Mouse (Mus musculus) gastrocnemius, adult 2 months (tissue): ENCODE data around the gene Mplkip. TPM values are rescaled to one million over a fixed set of nuclear protein-coding genes. Genes with fewer than 3 reads are reported as not detected.

Experiments used
- DNase-seq: peaks from one replicate; pipeline ENCODE4 v3.0.0; 2022
- H3K27ac ChIP-seq: fragments of 200-600 bp; 2 replicates; pipeline ENCODE4 v1.8.1; 2022; ENCODE audit warnings: mild to moderate bottlenecking
- H3K4me3 ChIP-seq: fragments of 200-600 bp; 2 replicates; pipeline ENCODE4 v1.8.1; 2022; ENCODE audit warnings: mild to moderate bottlenecking, moderate library complexity
- CTCF ChIP-seq: fragments of 200-600 bp; IDR thresholded peaks from 2 replicates; pipeline ENCODE4 v1.8.1; 2022; ENCODE audit warnings: antibody characterized with exemption, mild to moderate bottlenecking, moderate library complexity
- intact Hi-C: fragments of 180-260 bp; cut with DNase I; formaldehyde crosslinking; loops from one replicate; pipeline ENCODE4 v1.15.1; 2025
- long read RNA-seq, 2 experiments: library from polyadenylated mRNA; stranded (forward); transcript quantifications; one replicate each; pipeline ENCODE4 v2.0.0; 2021
- total RNA-seq, 2 experiments: library from RNA; stranded (reverse); gene quantifications; 2 replicates each; pipeline ENCODE4 v1.2.3; 2021

Mplkip gene
- 1 to 10 TPM; 3.8 to 6.1 TPM for total RNA-seq
- long read RNA-seq, experiment 1, full-length matches to known transcripts, result 9 of 9 reads
- long read RNA-seq, experiment 1, partial matches to known transcripts, result 0 of 9 reads
- long read RNA-seq, experiment 1, other reads (novel, unspliced or antisense), result 0 of 9 reads
- long read RNA-seq, experiment 2, full-length matches to known transcripts, result 10 of 10 reads
- long read RNA-seq, experiment 2, partial matches to known transcripts, result 0 of 10 reads
- long read RNA-seq, experiment 2, other reads (novel, unspliced or antisense), result 0 of 10 reads

DNA sequence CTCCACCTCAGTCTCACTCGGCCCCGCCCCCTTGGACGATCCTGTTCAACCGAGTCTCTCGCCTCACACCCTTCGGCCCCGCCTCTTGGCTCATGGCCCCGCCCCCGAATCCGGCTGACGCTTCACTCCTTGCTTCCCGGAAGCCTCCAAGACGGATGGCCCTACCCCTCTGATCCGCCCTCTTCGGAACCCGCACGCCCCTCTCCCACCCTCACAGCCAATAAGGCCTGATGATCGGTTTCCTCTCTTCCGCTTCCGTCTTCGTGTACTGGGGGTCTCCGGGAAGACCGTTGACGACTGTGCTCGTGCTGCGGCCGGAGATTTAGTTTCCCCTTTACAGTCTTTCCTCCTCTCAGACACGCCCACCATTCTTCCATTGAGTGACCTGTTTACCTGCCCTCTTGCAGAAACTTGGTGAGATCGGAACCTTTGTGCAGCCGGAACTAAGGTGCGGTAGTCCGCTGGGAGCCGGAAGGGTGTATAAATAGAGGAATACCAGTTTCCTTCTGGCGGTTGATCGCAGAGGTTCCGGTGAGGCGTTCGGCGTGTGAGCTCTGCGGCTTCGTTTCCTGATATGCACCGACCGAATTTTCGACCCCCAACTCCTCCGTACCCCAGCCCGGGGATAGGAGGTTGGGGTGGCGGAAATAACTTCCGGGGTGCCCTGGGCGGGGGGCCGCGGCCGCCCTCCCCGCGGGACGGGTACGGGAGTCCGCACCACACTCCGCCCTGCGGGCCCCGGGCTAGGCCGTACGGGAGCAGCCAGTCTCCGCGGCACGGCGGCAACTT lies at the start of gene Mplkip, which contains the start of gene Sugct:
Gene Mplkip (plus strand): TSS at position 282 of the 789 bp plus-strand sequence.
Gene Sugct (minus strand): TSS at position 643 of the 789 bp plus-strand sequence.
- Histone ChIP-seq H3K27ac (peak within 1 kb of the TSS; percentile 97), H3K4me3 (peak within 1 kb of the TSS; percentile 88)
- intact Hi-C loops, result loop anchor here (2.0 to 5.0 kb wide), 4 partner anchors 47 to 297 kb away; partner anchors contain the start of genes Cdk13, Rala and Yae1d1
- peak; percentile 100 for DNase-seq
- TF ChIP-seq CTCF, result no peak

- H3K4me3 ChIP-seq, result no peak overlapping the region
- no peak overlapping the region for H3K27ac ChIP-seq
- intact Hi-C loops, result no loop called here
- DNase-seq, result no peak
- TF ChIP-seq CTCF, result no peak
These were observed 27.6 kb upstream of the Mplkip start for GRCm38 (mm10) chr13:17667380-17667779.

DNA sequence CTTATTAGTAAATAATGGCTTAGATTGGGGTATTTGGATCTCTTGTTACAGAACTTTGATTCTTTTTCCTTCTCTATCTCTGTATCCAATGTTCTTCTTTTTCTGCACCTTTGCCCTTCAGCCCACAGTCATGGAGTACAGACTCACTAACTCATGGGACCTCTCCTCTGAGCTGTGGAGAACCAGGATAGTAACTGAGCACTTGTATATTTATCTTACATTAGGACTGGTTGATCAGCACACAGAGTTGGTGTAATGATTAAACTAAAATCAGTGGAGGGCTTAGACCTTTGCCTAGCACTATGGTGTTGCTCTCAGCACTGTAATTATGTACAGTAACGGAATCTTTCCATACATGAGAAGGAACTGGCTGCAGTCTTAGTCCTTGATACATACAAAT lies 23.9 kb upstream of the Mplkip start:
- DNase-seq, result no peak
- H3K4me3 ChIP-seq, result no peak overlapping the region
- TF ChIP-seq CTCF, result no peak
- H3K27ac ChIP-seq, result no peak overlapping the region
- intact Hi-C loops, result no loop called here

- Histone ChIP-seq H3K27ac (no peak overlapping the region), H3K4me3 (no peak overlapping the region)
- no peak for TF ChIP-seq CTCF
- intact Hi-C loops, result no loop called here
- DNase-seq, result no peak
These were observed 5.5 kb upstream of the Mplkip start for GRCm38 (mm10) chr13:17689461-17689860.

GRCm38 (mm10) chr13:17690686-17691085 lies 4.3 kb upstream of the Mplkip start:
- intact Hi-C loops, result loop anchor here (5.0 kb wide), 2 partner anchors 252 to 302 kb away; partner anchors contain the start of genes Rala and Yae1d1

DNA sequence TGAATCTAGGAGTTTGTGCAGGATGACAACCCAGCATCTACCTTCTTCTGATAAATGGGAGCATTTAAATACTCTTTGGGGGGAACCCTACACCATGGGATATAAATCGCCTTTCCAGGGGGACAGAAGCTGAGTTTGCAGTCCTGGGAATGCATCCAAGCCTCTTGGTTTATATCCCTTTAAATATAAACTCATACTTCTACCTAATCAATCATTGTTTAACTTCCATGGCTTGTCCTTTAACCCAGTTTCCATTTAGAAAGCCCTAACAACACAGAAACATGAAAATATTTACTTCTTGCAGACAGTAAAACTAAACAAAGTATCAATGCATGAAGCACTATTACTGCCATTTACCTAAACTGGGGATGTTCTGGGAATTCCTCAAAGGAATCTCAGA lies 3.6 kb upstream of the Mplkip start:
- Histone ChIP-seq H3K4me3 (no peak overlapping the region), H3K27ac (no peak overlapping the region)
- intact Hi-C loops, result loop anchor here (5.0 kb wide), 2 partner anchors 251 to 301 kb away; partner anchors contain the start of genes Rala and Yae1d1
- no peak for TF ChIP-seq CTCF
- no peak for DNase-seq

More at GRCm38 (mm10) chr13:17690686-17691085, 4.3 kb upstream of the Mplkip start:
- H3K4me3 ChIP-seq, result no peak overlapping the region
- TF ChIP-seq CTCF, result no peak
- DNase-seq, result no peak
- H3K27ac ChIP-seq, result no peak overlapping the region

- intact Hi-C loops, result loop anchor here (2.0 to 5.0 kb wide), 3 partner anchors 111 to 298 kb away; partner anchors contain the start of genes Cdk13, Rala and Yae1d1
- Histone ChIP-seq H3K27ac (peak overlapping the region; percentile 91), H3K4me3 (peak overlapping the region; percentile 88)
- no peak for TF ChIP-seq CTCF
- DNase-seq, result no peak
These were observed 1.2 kb upstream of the Mplkip start for GRCm38 (mm10) chr13:17693816-17694215.

GRCm38 (mm10) chr13:17694414-17694813 lies 578 bp upstream of the Mplkip start:
- intact Hi-C loops, result loop anchor here (2.0 to 5.0 kb wide), 3 partner anchors 110 to 298 kb away; partner anchors contain the start of genes Cdk13, Rala and Yae1d1
- H3K27ac ChIP-seq, result peak overlapping the region; percentile 91
- no peak for TF ChIP-seq CTCF
- no peak for DNase-seq
- H3K4me3 ChIP-seq, result peak overlapping the region; percentile 88

GRCm38 (mm10) chr13:17695898-17696580 lies 1.0 kb downstream of the Mplkip start:
- no peak for TF ChIP-seq CTCF
- DNase-seq, result no peak
- Histone ChIP-seq H3K27ac (peak overlapping the region; percentile 97), H3K4me3 (peak overlapping the region; percentile 88)
- intact Hi-C loops, result loop anchor here (2.0 to 5.0 kb wide), 2 partner anchors 46 to 109 kb away; partner anchors contain the start of gene Cdk13

GRCm38 (mm10) chr13:17700090-17700715 lies 5.2 kb downstream of the Mplkip start:
- H3K27ac ChIP-seq, result no peak overlapping the region
- no peak overlapping the region for H3K4me3 ChIP-seq
- intact Hi-C loops, result no loop called here
- no peak for TF ChIP-seq CTCF
- no peak for DNase-seq

DNA sequence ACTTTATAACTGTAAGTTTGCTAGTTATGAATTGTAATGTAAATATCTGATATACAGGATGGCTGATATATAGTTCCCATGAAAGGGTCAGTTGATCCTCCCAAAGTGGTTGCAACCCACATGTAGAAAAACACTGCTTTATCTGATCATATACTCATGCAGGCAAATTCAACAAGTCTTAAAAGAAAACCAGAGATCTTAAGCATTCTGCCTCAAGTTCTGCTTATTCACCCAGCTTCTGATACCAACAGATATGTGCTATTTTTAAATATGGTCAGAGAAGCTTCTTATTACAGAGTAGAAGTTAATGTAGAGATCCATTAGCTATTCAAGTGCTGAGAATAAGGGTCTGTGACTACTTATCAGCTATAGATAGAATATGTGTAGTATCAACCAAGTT lies 6.3 kb downstream of the Mplkip start:
- intact Hi-C loops, result no loop called here
- Histone ChIP-seq H3K4me3 (no peak overlapping the region), H3K27ac (no peak overlapping the region)
- DNase-seq, result no peak
- TF ChIP-seq CTCF, result no peak

GRCm38 (mm10) chr13:17702311-17702710 lies 7.3 kb downstream of the Mplkip start:
- no peak for DNase-seq
- TF ChIP-seq CTCF, result no peak
- Histone ChIP-seq H3K4me3 (no peak overlapping the region), H3K27ac (no peak overlapping the region)
- intact Hi-C loops, result no loop called here
